Mouse (Mus musculus) intestine, embryonic 16.5 days (tissue): ENCODE results near the gene Gm11939. TPM values are rescaled to one million over a fixed set of nuclear protein-coding genes. Genes with fewer than 3 reads are reported as not detected.

Experiments used
- ATAC-seq: fragments of 200-750 bp; cut with Nextera tagmentation; 2 replicates; pipeline ENCODE4 v1.8.0; 2017; ENCODE audit warnings: moderate TSS enrichment, moderate library complexity
- H3K27ac ChIP-seq: fragments of 300-500 bp; sonication (generic); 2 replicates; pipeline ENCODE4 v1.5.1; 2014; ENCODE audit warnings: mild to moderate bottlenecking, low read length
- H3K27me3 ChIP-seq: fragments of 300-500 bp; sonication (generic); replicated peaks from 2 replicates; pipeline ENCODE4 v1.6.1; 2014; ENCODE audit warnings: low read length, control low read depth, mixed read lengths; ENCODE audit not compliant: control insufficient read depth, insufficient read depth
- H3K36me3 ChIP-seq: fragments of 300-500 bp; sonication (generic); 2 replicates; pipeline ENCODE4 v1.6.1; 2014; ENCODE audit warnings: low read length, control low read depth; ENCODE audit not compliant: control insufficient read depth, insufficient read depth
- H3K4me1 ChIP-seq: fragments of 300-500 bp; sonication (generic); 2 replicates; pipeline ENCODE4 v1.6.1; 2014; ENCODE audit warnings: low read length, control low read depth, mixed read lengths; ENCODE audit not compliant: control insufficient read depth, insufficient read depth
- H3K4me2 ChIP-seq: fragments of 300-500 bp; sonication (generic); 2 replicates; pipeline ENCODE4 v1.6.1; 2014; ENCODE audit warnings: low read depth, low read length, control low read depth
- H3K4me3 ChIP-seq: fragments of 300-500 bp; sonication (generic); 2 replicates; pipeline ENCODE4 v1.5.1; 2014; ENCODE audit warnings: mild to moderate bottlenecking, low read length
- H3K9ac ChIP-seq: fragments of 300-500 bp; sonication (generic); 2 replicates; pipeline ENCODE4 v1.6.1; 2014; ENCODE audit warnings: low read depth, low read length
- H3K9me3 ChIP-seq: fragments of 300-500 bp; sonication (generic); 2 replicates; pipeline ENCODE4 v1.6.1; 2016; ENCODE audit warnings: low read length, control low read depth; ENCODE audit not compliant: control insufficient read depth
- WGBS: fragments of 180-500 bp; shearing (Covaris S2); extraction: QIAGEN DNeasy Blood & Tissue Kit; methylation state at CpG from one replicate; pipeline ENCODE4 v1.1.7; 2014; 5-methylcytosine and 5-hydroxymethylcytosine counted together
- polyA plus RNA-seq: library from polyadenylated mRNA; unstranded; fragments of >200 nt; fragmentation: Nextera tagmentation; extraction: Ambion mirVana; gene quantifications from 2 replicates; pipeline ENCODE4 v1.2.1, GENCODE M21; 2015

Gene Gm11939
- polyA plus RNA-seq, 1 experiment from 2014 or later = not detected

GRCm38 (mm10) chr11:99521288-99521860, 37.9 kb downstream of the Gm11939 start, which contains the start of gene Krt39:
TSS of gene Krt39 (minus strand) at chr11:99521338.
- H3K9me3 ChIP-seq = no peaks in the 10 kb centered on the region
- H3K4me1 ChIP-seq = no peaks in the 10 kb centered on the region
- H3K36me3 ChIP-seq = no peaks in the 10 kb centered on the region
- 76% methylated on average over 13 of the region's 13 CpGs for WGBS
- no peak for ATAC-seq
- no peak within 1 kb of the TSS for H3K4me3 ChIP-seq
- no peak within 1 kb of the TSS for H3K27ac ChIP-seq
- no peak within 1 kb of the TSS for H3K4me2 ChIP-seq
- no peaks in the 10 kb centered on the region for H3K27me3 ChIP-seq
- no peak within 1 kb of the TSS for H3K9ac ChIP-seq

GRCm38 (mm10) chr11:99514098-99514497, 45.2 kb downstream of the Gm11939 start:
- Histone ChIP-seq H3K27ac (no peak overlapping the region), H3K4me2 (no peak overlapping the region), H3K4me1 (no peaks in the 10 kb centered on the region), H3K27me3 (no peaks in the 10 kb centered on the region), H3K4me3 (no peak overlapping the region), H3K36me3 (no peaks in the 10 kb centered on the region), H3K9me3 (no peaks in the 10 kb centered on the region), H3K9ac (no peak overlapping the region)
- peak; percentile 52; the same call in 1 of the 2 replicates for ATAC-seq
- 63% methylated on average over 8 of the region's 8 CpGs for WGBS

Other genes with a start within 250 kb of the Gm11939 start
- 0.06 and 0.17 TPM in 2 replicates for gene Krt25, start 236.5 kb downstream of the Gm11939 start, polyA plus RNA-seq
- gene Krt26, start 221.5 kb downstream of the Gm11939 start, polyA plus RNA-seq = not detected in 2 replicates
- not detected in 2 replicates for gene Krt27, start 208.4 kb downstream of the Gm11939 start, polyA plus RNA-seq
- gene Krt28, start 184.6 kb downstream of the Gm11939 start, polyA plus RNA-seq = 0.07 TPM in 1 of 2 replicates, not detected in the other
- 15.5 and 16.4 TPM in 2 replicates for gene Krt10, start 170.1 kb downstream of the Gm11939 start, polyA plus RNA-seq
- gene Krt12, start 137.2 kb downstream of the Gm11939 start, polyA plus RNA-seq = not detected in 2 replicates
- 101 and 110 TPM in 2 replicates for gene Krt20, start 121.3 kb downstream of the Gm11939 start, polyA plus RNA-seq
- gene Krt23, start 66.3 kb downstream of the Gm11939 start, polyA plus RNA-seq = 18.4 and 19.6 TPM in 2 replicates
- gene Krt39, start 38.1 kb downstream of the Gm11939 start, polyA plus RNA-seq = not detected in 2 replicates
- gene Krt40, start 16.3 kb downstream of the Gm11939 start, polyA plus RNA-seq = not detected in 2 replicates
- gene Krtap3-3, start 8.6 kb downstream of the Gm11939 start, polyA plus RNA-seq = not detected in 2 replicates
- gene Krtap3-2, start 2.6 kb downstream of the Gm11939 start, polyA plus RNA-seq = not detected in 2 replicates
- gene Krtap3-1, start 7.2 kb upstream of the Gm11939 start, polyA plus RNA-seq = not detected in 2 replicates
- gene Krtap1-5, start 21.6 kb upstream of the Gm11939 start, polyA plus RNA-seq = not detected in 2 replicates
- not detected in 2 replicates for gene Krtap1-4, start 24.2 kb upstream of the Gm11939 start, polyA plus RNA-seq
- not detected in 2 replicates for gene Krtap1-3, start 31.9 kb upstream of the Gm11939 start, polyA plus RNA-seq
- gene Krtap9-3, start 38.6 kb upstream of the Gm11939 start, polyA plus RNA-seq = not detected in 2 replicates
- not detected in 2 replicates for gene Gm11938, start 43.8 kb upstream of the Gm11939 start, polyA plus RNA-seq
- gene Gm11937, start 50.7 kb upstream of the Gm11939 start, polyA plus RNA-seq = not detected in 2 replicates
- gene Krtap2-4, start 55.4 kb upstream of the Gm11939 start, polyA plus RNA-seq = not detected in 2 replicates
- not detected in 2 replicates for gene Gm11562, start 61.0 kb upstream of the Gm11939 start, polyA plus RNA-seq
- not detected in 2 replicates for gene Krtap4-1, start 68.8 kb upstream of the Gm11939 start, polyA plus RNA-seq
- gene Krtap4-2, start 75.6 kb upstream of the Gm11939 start, polyA plus RNA-seq = not detected in 2 replicates
- gene Krtap4-7, start 84.6 kb upstream of the Gm11939 start, polyA plus RNA-seq = not detected in 2 replicates
- not detected in 2 replicates for gene Gm11555, start 90.8 kb upstream of the Gm11939 start, polyA plus RNA-seq
- gene Gm11563, start 99.5 kb upstream of the Gm11939 start, polyA plus RNA-seq = not detected in 2 replicates
- gene Krtap4-6, start 106.5 kb upstream of the Gm11939 start, polyA plus RNA-seq = not detected in 2 replicates
- gene Gm14190, start 131.3 kb upstream of the Gm11939 start, polyA plus RNA-seq = not detected in 2 replicates
- not detected in 2 replicates for gene Gm14180, start 174.8 kb upstream of the Gm11939 start, polyA plus RNA-seq
- gene Gm11595, start 213.4 kb upstream of the Gm11939 start, polyA plus RNA-seq = not detected in 2 replicates
- gene Krtap4-8, start 221.2 kb upstream of the Gm11939 start, polyA plus RNA-seq = not detected in 2 replicates
- gene Krtap4-9, start 225.7 kb upstream of the Gm11939 start, polyA plus RNA-seq = not detected in 2 replicates
- not detected in 2 replicates for gene Gm11596, start 234.0 kb upstream of the Gm11939 start, polyA plus RNA-seq
- not detected in 2 replicates for gene Gm11569, start 239.5 kb upstream of the Gm11939 start, polyA plus RNA-seq
- not detected in 2 replicates for gene Gm11554, start 245.0 kb upstream of the Gm11939 start, polyA plus RNA-seq